Mouse (Mus musculus) kidney, postnatal 14 days (tissue): ENCODE measurements at regions not wholly inside any gene's neighbourhood (a gene's known extent, or its start where the extent isn't known, plus 50 kb on each side); places are given as distances from the start of the nearest gene placed in this dataset.

Source experiments
- DNase-seq: peaks from one replicate; pipeline ENCODE4 v3.0.0; 2022; ENCODE audit warnings: mixed read lengths

DNA sequence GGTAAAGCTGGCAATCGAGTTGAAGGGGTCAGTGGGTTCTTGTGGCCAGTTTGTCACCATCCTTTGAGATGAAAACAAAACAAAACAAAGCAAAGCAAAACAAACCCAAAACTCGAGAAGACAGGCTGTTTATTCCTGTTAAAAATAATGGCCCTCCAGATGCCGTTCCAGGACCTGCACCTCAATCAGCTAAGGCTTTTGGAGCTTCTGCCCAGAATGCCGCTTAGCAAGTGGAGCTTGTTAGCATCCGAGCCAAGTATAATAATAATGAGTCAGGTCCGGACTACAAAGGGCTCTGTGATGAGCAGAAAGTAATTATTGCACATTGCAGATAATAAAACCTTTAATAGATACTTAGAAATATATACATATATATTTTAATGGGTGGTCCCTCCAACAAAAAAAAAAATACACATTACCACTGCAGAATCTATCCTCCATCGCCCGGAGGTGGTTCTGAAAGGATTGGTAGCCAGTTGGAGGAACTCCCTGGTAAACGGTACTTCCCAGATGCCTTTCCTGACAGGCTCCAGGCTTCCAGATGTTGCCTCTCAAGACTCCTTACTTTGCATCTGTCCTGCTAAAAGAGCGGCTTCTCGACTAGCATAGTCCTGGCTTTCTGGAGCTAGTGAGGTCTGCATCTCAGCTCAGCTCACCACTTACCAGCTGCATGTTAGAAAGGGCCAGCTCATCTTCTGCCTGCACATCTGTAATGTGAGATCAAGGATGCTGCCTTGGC is 1145.8 kb upstream of the A1bg start:
- DNase-seq: no peak

DNA sequence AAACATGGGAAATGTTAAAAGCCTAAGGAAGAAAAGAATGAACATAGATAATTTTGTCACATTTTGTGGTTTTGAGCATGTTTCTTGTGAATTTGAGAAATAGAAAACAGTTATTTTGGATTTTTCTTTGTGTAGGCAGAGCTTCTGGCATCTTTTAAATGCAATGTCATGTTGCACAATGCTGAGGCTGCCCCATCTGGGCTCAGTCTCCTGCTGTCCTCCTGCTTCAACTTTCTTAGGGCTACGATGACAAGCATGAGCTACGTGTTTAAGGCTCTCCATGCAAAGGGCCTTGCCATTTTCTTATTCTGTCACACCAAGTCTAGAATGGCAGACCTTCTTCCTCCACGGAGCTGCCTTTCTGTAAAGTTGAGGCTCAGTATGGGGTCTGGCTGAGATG is 1141.6 kb upstream of the A1bg start:
- DNase-seq: no peak

DNA sequence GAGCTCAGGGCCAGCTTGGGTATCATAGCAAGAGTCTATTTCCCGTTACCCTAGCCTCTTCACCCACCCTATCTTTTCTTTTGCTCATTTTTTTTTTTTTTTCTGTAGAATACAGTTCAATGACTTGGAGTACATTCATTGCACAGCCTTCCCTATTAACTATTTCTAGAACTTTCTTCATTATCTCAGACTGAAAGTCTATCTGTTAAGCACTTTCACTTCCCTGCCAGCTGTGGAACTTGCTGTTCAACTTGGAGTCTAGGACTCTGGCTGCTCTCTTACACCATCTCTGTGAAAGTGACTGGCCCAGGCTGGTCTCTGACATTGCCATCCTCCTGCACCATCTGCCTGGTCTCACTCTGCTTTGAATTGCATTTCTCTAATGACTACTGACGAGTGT is 1134.6 kb upstream of the A1bg start:
- DNase-seq: no peak

DNA sequence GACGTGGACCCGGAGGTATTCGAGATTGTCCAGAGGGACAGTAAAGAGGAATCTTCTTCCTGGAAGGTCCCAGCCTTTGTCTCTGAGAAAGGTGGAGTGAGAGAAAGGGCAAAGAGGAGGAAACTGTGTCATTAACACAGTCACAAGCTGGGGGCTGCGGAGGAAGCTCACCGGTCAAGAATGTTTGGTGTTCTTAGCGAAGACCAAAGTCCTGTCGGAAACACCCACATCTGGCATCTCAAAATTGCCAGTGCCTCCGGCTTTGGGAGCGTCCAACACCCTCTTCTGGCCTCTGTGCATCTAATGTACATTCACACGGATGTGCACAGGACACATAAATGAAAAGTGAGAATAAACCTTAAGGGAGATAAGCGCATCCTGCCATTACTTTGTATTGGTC is 1134.1 kb upstream of the A1bg start:
- no peak for DNase-seq

DNA sequence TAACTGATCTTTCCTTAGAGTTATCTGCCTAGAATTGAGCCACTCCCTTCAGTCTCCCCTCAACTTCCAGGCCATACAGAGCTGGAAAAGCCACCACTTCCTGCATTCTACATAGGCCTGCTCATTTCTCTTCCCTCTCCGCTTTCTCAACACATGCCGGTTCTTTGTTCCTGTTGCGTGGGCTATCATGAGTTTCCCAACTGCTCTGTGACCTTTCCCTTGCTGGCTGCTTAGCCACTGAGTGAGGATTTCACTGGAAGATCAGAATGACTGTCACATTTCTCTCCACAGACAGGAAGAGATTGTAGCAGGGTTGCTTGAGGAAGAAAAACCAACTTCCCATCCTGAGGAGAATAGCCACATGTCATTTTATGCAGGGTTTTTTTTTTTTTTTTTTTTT is 1133.6 kb upstream of the A1bg start:
- no peak for DNase-seq

DNA sequence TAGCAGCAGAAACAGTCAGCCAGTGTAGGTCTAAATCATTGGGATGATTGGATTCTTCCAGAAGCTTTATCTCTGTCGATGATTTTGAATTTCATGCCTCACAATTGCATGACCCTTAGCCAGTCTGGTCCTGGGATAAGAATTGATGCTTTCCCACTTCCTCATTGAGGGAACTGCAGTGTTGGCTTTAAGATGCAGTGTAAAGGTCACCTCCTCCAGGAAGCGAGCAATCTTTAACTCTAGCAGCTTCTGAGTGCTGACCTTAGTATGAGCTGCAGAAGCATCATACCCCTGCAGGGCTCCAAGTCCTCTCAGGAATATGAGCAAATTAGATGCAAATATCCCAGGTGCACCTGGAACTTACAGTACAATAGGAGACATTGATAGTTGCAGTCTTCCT is 1132.2 kb upstream of the A1bg start:
- DNase-seq: no peak

DNA sequence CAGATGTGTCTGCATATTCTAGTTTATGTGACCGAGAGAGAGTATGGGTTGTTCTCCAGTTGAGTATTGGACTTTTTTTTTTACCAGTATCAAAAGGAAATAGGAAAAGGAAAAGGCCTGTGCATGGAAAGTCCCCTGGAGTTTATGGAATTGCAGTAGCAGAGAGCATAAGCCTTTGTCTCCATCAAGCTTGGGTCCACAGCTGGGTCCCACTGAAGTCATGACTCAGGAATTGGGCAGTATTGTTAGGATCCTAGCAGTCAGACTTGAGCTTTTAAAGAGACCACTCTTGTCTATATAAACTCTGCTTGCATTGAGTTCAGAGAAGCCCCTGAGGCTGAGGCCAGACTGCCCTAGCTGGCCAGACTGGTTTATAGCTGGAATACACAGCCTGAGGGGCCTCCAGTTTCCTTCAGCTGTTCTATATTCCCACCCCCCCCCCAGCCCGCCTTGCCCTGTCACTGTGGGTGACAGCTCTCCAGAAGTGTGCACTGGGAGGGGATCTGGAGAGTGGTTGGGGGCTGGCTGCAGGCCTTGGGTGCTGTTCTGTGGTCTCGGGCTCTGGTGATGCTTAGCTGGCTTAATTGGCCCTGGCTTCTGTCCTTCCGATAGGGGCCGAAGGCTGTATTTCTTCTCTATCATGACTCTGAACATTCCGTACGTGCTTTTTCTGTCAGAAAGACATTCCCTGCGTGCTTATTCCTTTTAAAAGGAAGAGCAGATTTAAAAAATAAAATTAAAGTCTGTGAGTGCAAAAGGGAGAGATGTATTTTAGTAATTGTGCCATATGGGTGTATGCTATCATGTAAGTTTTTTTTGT is 1130.8 kb upstream of the A1bg start:
- DNase-seq: peak; percentile 29

DNA sequence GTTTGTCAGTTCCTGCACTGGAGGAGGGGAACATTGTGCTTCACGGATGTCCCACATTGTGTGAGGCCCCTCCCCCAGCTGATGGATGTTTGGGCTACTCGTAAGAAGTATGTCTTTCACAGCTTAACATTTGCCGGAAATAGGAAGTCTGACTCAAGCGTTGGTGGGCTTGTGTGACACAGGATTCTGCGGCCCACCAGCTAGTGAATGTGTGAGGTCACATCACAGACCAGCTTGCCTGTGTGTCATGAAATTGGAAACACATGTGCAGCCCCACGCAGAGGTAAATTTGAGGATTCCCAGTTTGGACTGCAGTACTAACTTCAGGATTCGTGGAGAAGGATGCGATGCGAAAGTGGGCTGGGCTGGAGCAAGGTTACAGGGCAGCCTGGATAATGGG is 1126.6 kb upstream of the A1bg start:
- DNase-seq: no peak

DNA sequence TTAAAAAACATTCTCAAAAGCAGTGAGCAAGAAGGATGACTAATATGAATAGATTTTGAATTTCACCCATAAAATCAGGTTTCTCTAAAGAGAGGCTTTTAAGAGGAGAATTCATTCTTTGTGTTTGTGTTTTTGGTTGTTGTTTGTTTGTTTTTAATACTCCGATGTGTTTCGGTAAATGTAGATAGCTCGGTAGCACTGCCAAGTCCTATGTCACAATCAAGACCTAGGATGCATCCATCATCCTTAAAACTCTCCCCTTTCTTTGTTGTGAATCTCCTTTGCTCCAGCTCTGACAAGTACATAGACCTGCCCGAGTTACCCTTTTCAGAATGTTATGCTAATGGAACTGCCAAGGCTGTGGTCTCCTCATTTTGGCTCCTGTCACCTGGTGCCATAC is 1126.2 kb upstream of the A1bg start:
- DNase-seq: no peak

DNA sequence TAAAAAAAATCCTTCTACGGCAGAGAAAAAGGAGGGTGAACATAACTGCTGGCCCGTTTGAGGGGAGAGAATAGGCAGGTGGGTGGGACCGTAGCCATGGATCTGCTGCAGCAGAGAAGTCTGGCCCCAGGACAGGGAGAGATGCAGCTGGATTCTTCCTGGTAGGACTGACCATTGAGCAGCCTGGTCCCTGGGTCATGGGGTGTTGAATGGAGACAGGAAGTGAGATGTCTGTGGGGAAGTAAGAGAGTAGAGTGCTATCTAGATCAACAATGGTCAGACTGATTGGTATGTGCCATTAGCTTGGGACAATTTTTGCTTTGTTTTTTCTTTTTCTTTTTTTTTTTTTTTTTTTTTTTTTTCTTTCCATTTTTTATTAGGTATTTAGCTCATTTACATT is 1123.5 kb upstream of the A1bg start:
- no peak for DNase-seq

DNA sequence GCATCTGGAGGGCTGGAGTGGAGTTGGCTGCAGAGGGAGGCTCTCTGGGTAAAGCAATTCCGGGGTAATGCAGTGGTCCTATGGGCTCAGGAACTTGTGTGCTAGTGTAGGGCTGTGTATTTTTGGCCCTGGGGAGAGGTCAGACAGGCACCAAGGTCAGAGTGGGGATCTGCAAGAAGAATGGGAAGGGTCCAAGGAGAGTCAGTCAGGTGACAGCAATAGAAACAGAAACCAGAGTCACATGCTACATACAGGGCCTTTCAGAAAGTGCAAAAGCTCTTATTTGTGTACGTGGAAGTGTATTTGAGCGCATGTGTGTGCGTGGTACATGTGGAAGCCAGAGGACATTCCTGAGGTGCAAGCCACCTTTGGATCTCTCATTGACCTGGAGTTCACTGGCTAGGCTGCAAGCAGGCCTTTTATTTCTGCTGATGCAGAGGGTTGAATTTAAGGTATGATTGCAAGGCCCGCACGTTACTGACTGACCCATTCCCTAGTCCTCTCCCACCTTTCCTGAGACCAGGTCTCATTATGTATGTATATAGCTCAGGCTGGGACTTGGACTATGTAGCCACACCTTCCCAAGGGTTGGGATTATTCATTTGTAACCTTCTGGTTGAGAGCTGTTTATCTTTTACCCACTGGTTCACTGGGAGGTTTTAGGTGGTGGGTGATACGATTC is 1122.0 kb upstream of the A1bg start:
- peak; percentile 31 for DNase-seq

DNA sequence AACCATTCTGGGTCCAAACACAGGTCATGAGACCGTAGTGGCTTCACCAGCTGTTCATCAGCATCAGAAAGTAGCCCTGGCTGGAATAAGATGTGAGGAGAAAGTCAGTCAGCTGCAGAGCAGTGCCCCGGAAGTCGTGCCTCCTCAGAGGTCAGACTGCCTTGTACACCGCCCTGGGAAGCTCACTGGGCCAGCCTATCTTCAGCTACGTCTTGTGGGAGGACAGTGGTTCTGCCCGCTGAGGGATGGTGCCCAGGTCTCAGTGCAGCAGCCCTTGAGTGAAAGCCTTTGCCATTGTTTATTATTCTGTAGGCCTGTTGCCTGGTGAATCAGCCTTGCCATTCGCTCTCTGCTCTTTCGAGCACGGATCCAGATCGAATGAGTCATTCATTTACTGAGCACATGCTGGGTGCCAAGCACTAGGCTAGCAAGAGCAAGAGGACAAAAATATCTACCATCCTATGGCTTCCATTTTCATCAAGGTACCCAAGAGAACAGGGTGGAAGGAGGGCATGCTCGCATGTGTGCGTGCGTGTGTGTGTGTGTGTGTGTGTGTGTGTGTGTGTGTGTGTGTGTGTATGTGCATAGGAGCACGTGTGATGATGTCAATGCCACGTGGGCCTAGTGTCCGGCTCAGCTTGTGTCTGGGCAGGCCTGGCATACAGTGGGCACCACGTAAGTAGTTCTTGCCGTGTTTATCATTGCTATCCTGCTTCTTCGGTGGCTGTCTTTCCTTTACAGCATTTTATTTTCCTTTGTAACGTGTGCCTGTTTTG is 1121.0 kb upstream of the A1bg start:
- DNase-seq: peak; percentile 57

DNA sequence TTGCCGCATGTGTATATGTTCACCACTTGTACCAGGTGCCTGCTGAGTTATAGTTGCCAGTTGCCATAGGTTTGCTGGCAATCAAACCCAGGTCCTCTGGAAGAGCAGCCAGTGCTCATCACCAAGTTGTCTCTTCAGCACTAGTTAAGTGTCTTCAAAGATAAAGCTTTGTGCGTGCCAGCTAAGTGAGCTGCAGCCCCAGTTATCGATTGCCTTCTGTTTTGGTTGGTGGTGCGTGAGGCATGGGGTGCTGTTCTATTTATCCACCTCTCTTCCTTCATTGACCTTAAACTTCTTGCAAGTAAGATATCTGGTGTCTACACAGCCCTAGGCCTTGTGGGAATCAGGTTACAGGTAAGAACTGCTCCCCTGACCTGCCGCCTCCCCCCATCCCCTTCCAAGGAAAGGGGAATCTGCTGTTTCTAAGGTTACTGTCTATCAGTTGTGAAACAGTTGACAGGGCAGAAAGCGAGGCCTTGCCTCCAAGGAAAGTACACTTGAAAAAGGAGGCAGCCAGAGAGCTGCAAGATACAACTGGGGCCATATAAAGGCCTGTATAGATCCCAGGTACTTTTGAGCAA is 1120.2 kb upstream of the A1bg start:
- DNase-seq: no peak
